Mouse (Mus musculus): ENCODE data around the gene Tubb4b. TPM values are rescaled to one million over a fixed set of nuclear protein-coding genes. Genes with fewer than 3 reads are reported as not detected.
A peak's percentile ranks its signal among the peaks of the same experiment; 100 is the strongest.

Gene Tubb4b
- polyA plus RNA-seq, 1 experiment from 2014 or later, result 387 TPM

- Histone ChIP-seq H3K4me1 (ENCODE audit: control insufficient read depth, insufficient read depth, low read length) (peaks cover 10% of the 10 kb centered on the region), H3K4me3 (ENCODE audit: low read depth, low read length) (peak overlapping the region; percentile 63), H3K36me3 (ENCODE audit: control insufficient read depth, insufficient read depth, low read length) (no peaks in the 10 kb centered on the region), H3K27me3 (ENCODE audit: control insufficient read depth, insufficient read depth, low read length) (no peaks in the 10 kb centered on the region), H3K9ac (replicated peaks; ENCODE audit: low read depth, low read length) (no peak overlapping the region; the same call in 1 of the 2 replicates), H3K27ac (ENCODE audit: low read depth, low read length) (0 out of 2 replicates have a peak overlapping the region, but pooled peaks have one; percentile 30), H3K4me2 (ENCODE audit: low read depth, low read length) (peak overlapping the region; percentile 82), H3K9me3 (ENCODE audit: control insufficient read depth, low read length) (no peaks in the 10 kb centered on the region)
- no peak for ATAC-seq (ENCODE audit: low read depth)
- 5% methylated on average over 6 of the region's 6 CpGs for WGBS
These were observed 41.8 kb downstream of the Tubb4b start for GRCm38 (mm10) chr2:25182664-25183063.

GRCm38 (mm10) chr2:25181891-25182397 is 42.6 kb downstream of the Tubb4b start:
- Histone ChIP-seq H3K9ac (replicated peaks; ENCODE audit: low read depth, low read length) (peak overlapping the region; percentile 51), H3K4me2 (ENCODE audit: low read depth, low read length) (peak overlapping the region; percentile 82), H3K27ac (ENCODE audit: low read depth, low read length) (peak overlapping the region; percentile 74), H3K27me3 (ENCODE audit: control insufficient read depth, insufficient read depth, low read length) (no peaks in the 10 kb centered on the region), H3K4me3 (ENCODE audit: low read depth, low read length) (peak overlapping the region; percentile 63), H3K4me1 (ENCODE audit: control insufficient read depth, insufficient read depth, low read length) (peaks cover 17% of the 10 kb centered on the region), H3K36me3 (ENCODE audit: control insufficient read depth, insufficient read depth, low read length) (no peaks in the 10 kb centered on the region), H3K9me3 (ENCODE audit: control insufficient read depth, low read length) (no peaks in the 10 kb centered on the region)
- no peak for ATAC-seq (ENCODE audit: low read depth)
- under 1% methylated on average over 17 of the region's 17 CpGs for WGBS

- WGBS, result under 1% methylated on average over 91 of the region's 100 CpGs
- ATAC-seq (ENCODE audit: low read depth), result no peak; the same call in 1 of the 2 replicates
- Histone ChIP-seq H3K9me3 (ENCODE audit: control insufficient read depth, low read length) (no peaks in the 10 kb centered on the region), H3K27ac (ENCODE audit: low read depth, low read length) (peak overlapping the region; percentile 74), H3K4me3 (ENCODE audit: low read depth, low read length) (peak overlapping the region; percentile 63), H3K9ac (replicated peaks; ENCODE audit: low read depth, low read length) (peak overlapping the region; percentile 51), H3K4me1 (ENCODE audit: control insufficient read depth, insufficient read depth, low read length) (peaks cover 20% of the 10 kb centered on the region), H3K36me3 (ENCODE audit: control insufficient read depth, insufficient read depth, low read length) (no peaks in the 10 kb centered on the region), H3K27me3 (ENCODE audit: control insufficient read depth, insufficient read depth, low read length) (no peaks in the 10 kb centered on the region), H3K4me2 (ENCODE audit: low read depth, low read length) (peak overlapping the region; percentile 82)
These were observed 43.3 kb downstream of the Tubb4b start for GRCm38 (mm10) chr2:25180973-25181890.

- ATAC-seq (ENCODE audit: low read depth), result peak; percentile 88
- peak within 1 kb of the TSS; percentile 51 for H3K9ac ChIP-seq (replicated peaks; ENCODE audit: low read depth, low read length)
- peak within 1 kb of the TSS; percentile 74 for H3K27ac ChIP-seq (ENCODE audit: low read depth, low read length)
- H3K27me3 ChIP-seq (ENCODE audit: control insufficient read depth, insufficient read depth, low read length), result no peaks in the 10 kb centered on the region
- H3K4me1 ChIP-seq (ENCODE audit: control insufficient read depth, insufficient read depth, low read length), result peaks cover 20% of the 10 kb centered on the region
- H3K36me3 ChIP-seq (ENCODE audit: control insufficient read depth, insufficient read depth, low read length), result no peaks in the 10 kb centered on the region
- no peaks in the 10 kb centered on the region for H3K9me3 ChIP-seq (ENCODE audit: control insufficient read depth, low read length)
- H3K4me3 ChIP-seq (ENCODE audit: low read depth, low read length), result peak within 1 kb of the TSS; percentile 63
- H3K4me2 ChIP-seq (ENCODE audit: low read depth, low read length), result peak within 1 kb of the TSS; percentile 82
- WGBS, result under 1% methylated on average over 34 of the region's 35 CpGs
These were observed 44.0 kb downstream of the Tubb4b start, which contains the start of gene Nrarp for GRCm38 (mm10) chr2:25180478-25180903. TSS of gene Nrarp (plus strand) at chr2:25180758.

GRCm38 (mm10) chr2:25179566-25180217 is 44.8 kb downstream of the Tubb4b start:
- Histone ChIP-seq H3K27ac (ENCODE audit: low read depth, low read length) (peak overlapping the region; percentile 58), H3K4me3 (ENCODE audit: low read depth, low read length) (peak overlapping the region; percentile 63), H3K9ac (replicated peaks; ENCODE audit: low read depth, low read length) (no peak overlapping the region), H3K4me2 (ENCODE audit: low read depth, low read length) (peak overlapping the region; percentile 82), H3K36me3 (ENCODE audit: control insufficient read depth, insufficient read depth, low read length) (no peaks in the 10 kb centered on the region), H3K27me3 (ENCODE audit: control insufficient read depth, insufficient read depth, low read length) (no peaks in the 10 kb centered on the region), H3K9me3 (ENCODE audit: control insufficient read depth, low read length) (no peaks in the 10 kb centered on the region), H3K4me1 (ENCODE audit: control insufficient read depth, insufficient read depth, low read length) (peaks cover 20% of the 10 kb centered on the region)
- no peak for ATAC-seq (ENCODE audit: low read depth)
- 10% methylated on average over 15 of the region's 15 CpGs for WGBS

GRCm38 (mm10) chr2:25178285-25178972 is 46.1 kb downstream of the Tubb4b start:
- H3K27ac ChIP-seq (ENCODE audit: low read depth, low read length), result peak overlapping the region; percentile 69
- no peaks in the 10 kb centered on the region for H3K36me3 ChIP-seq (ENCODE audit: control insufficient read depth, insufficient read depth, low read length)
- H3K27me3 ChIP-seq (ENCODE audit: control insufficient read depth, insufficient read depth, low read length), result no peaks in the 10 kb centered on the region
- H3K9me3 ChIP-seq (ENCODE audit: control insufficient read depth, low read length), result no peaks in the 10 kb centered on the region
- peaks cover 20% of the 10 kb centered on the region for H3K4me1 ChIP-seq (ENCODE audit: control insufficient read depth, insufficient read depth, low read length)
- no peak overlapping the region for H3K4me3 ChIP-seq (ENCODE audit: low read depth, low read length)
- H3K9ac ChIP-seq (replicated peaks; ENCODE audit: low read depth, low read length), result no peak overlapping the region
- 17% methylated on average over 10 of the region's 10 CpGs for WGBS
- ATAC-seq (ENCODE audit: low read depth), result no peak
- peak overlapping the region; percentile 15; the same call in 1 of the 2 replicates for H3K4me2 ChIP-seq (ENCODE audit: low read depth, low read length)

GRCm38 (mm10) chr2:25177685-25178084 is 46.8 kb downstream of the Tubb4b start:
- no peaks in the 10 kb centered on the region for H3K36me3 ChIP-seq (ENCODE audit: control insufficient read depth, insufficient read depth, low read length)
- peak overlapping the region; percentile 66 for H3K27ac ChIP-seq (ENCODE audit: low read depth, low read length)
- H3K4me1 ChIP-seq (ENCODE audit: control insufficient read depth, insufficient read depth, low read length), result peaks cover 17% of the 10 kb centered on the region
- no peaks in the 10 kb centered on the region for H3K9me3 ChIP-seq (ENCODE audit: control insufficient read depth, low read length)
- 3% methylated on average over 6 of the region's 6 CpGs for WGBS
- H3K9ac ChIP-seq (replicated peaks; ENCODE audit: low read depth, low read length), result no peak overlapping the region
- no peaks in the 10 kb centered on the region for H3K27me3 ChIP-seq (ENCODE audit: control insufficient read depth, insufficient read depth, low read length)
- H3K4me2 ChIP-seq (ENCODE audit: low read depth, low read length), result peak overlapping the region; percentile 36
- peak; percentile 23 for ATAC-seq (ENCODE audit: low read depth)
- peak overlapping the region; percentile 14; the same call in 1 of the 2 replicates for H3K4me3 ChIP-seq (ENCODE audit: low read depth, low read length)

- H3K4me1 ChIP-seq (ENCODE audit: control insufficient read depth, insufficient read depth, low read length), result peaks cover 15% of the 10 kb centered on the region
- 22% methylated on average over 4 of the region's 4 CpGs for WGBS
These were observed 47.4 kb downstream of the Tubb4b start for GRCm38 (mm10) chr2:25177076-25177475.

More at GRCm38 (mm10) chr2:25177076-25177475, 47.4 kb downstream of the Tubb4b start:
- Histone ChIP-seq H3K27me3 (ENCODE audit: control insufficient read depth, insufficient read depth, low read length) (no peaks in the 10 kb centered on the region), H3K36me3 (ENCODE audit: control insufficient read depth, insufficient read depth, low read length) (no peaks in the 10 kb centered on the region), H3K9ac (replicated peaks; ENCODE audit: low read depth, low read length) (no peak overlapping the region), H3K4me3 (ENCODE audit: low read depth, low read length) (peak overlapping the region; percentile 14; the same call in 1 of the 2 replicates), H3K27ac (ENCODE audit: low read depth, low read length) (peak overlapping the region; percentile 66), H3K9me3 (ENCODE audit: control insufficient read depth, low read length) (no peaks in the 10 kb centered on the region), H3K4me2 (ENCODE audit: low read depth, low read length) (peak overlapping the region; percentile 36)
- no peak for ATAC-seq (ENCODE audit: low read depth)
